Mouse (Mus musculus) stomach, postnatal 0 days (tissue): ENCODE measurements around the gene Ptbp1. TPM values are rescaled to one million over a fixed set of nuclear protein-coding genes. Genes with fewer than 3 reads are reported as not detected.
"Not testable (repeated sequence)": the region's sequence is repeated elsewhere in the genome, so short reads cannot be mapped to it uniquely, and the experiment has no call there.

Experiments
- ATAC-seq: fragments of 200-750 bp; cut with Nextera tagmentation; 2 replicates; pipeline ENCODE4 v1.8.0; 2017; ENCODE audit not compliant: low FRiP score, low TSS enrichment
- DNase-seq: peaks from one replicate; pipeline ENCODE4 v3.0.0-alpha.2; 2016; ENCODE audit warnings: low spot score
- H3K27ac ChIP-seq: fragments of 300-500 bp; sonication (generic); replicated peaks from 2 replicates; pipeline ENCODE4 v1.5.1; 2014; ENCODE audit warnings: mild to moderate bottlenecking, control low read depth
- H3K27me3 ChIP-seq: fragments of 300-500 bp; sonication (generic); 2 replicates; pipeline ENCODE4 v1.6.1; 2014; ENCODE audit warnings: low read length; ENCODE audit not compliant: control insufficient read depth, insufficient read depth
- H3K36me3 ChIP-seq: fragments of 300-500 bp; sonication (generic); 2 replicates; pipeline ENCODE4 v1.6.1; 2014; ENCODE audit warnings: low read length, mixed read lengths; ENCODE audit not compliant: control insufficient read depth, insufficient read depth
- H3K4me1 ChIP-seq: fragments of 300-500 bp; sonication (generic); replicated peaks from 2 replicates; pipeline ENCODE4 v1.6.1; 2014; ENCODE audit warnings: antibody characterized with exemption; ENCODE audit not compliant: control insufficient read depth, insufficient read depth
- H3K4me2 ChIP-seq: fragments of 300-500 bp; sonication (generic); replicated peaks from 2 replicates; pipeline ENCODE4 v1.6.1; 2014; ENCODE audit warnings: low read depth, mild to moderate bottlenecking, control low read depth, moderate library complexity
- H3K4me3 ChIP-seq: fragments of 300-500 bp; sonication (generic); 2 replicates; pipeline ENCODE4 v1.5.1; 2014; ENCODE audit warnings: low read depth, low read length, control low read depth
- H3K9ac ChIP-seq: fragments of 300-500 bp; sonication (generic); 2 replicates; pipeline ENCODE4 v1.6.1; 2014; ENCODE audit warnings: mild to moderate bottlenecking, low read length, control low read depth, mixed read lengths
- H3K9me3 ChIP-seq: fragments of 300-500 bp; sonication (generic); 2 replicates; pipeline ENCODE4 v1.6.1; 2016; ENCODE audit warnings: low read length; ENCODE audit not compliant: control insufficient read depth
- CTCF ChIP-seq: IDR thresholded peaks from 2 replicates; pipeline ENCODE4 v1.5.1; 2016; ENCODE audit warnings: antibody characterized with exemption, low read depth, mild to moderate bottlenecking, moderate library complexity
- EP300 ChIP-seq: optimal IDR thresholded peaks from 2 replicates; pipeline ENCODE3; 2016; ENCODE audit warnings: antibody characterized with exemption
- WGBS: fragments of 180-500 bp; shearing (Covaris S2); extraction: QIAGEN DNeasy Blood & Tissue Kit; methylation state at CpG from one replicate; pipeline ENCODE4 v1.1.7; 2014; 5-methylcytosine and 5-hydroxymethylcytosine counted together
- polyA plus RNA-seq: library from polyadenylated mRNA; unstranded; fragments of >200 nt; fragmentation: Nextera tagmentation; extraction: Ambion mirVana; gene quantifications from 2 replicates; pipeline ENCODE4 v1.2.1, GENCODE M21; 2015

Ptbp1 gene
- polyA plus RNA-seq, 1 experiment from 2014 or later: 99.3 TPM

GRCm38 (mm10) chr10:79884446-79884845 lies 30.2 kb downstream of the Ptbp1 start:
- H3K9ac ChIP-seq: no peak overlapping the region; the same call in 1 of the 2 replicates
- no peaks in the 10 kb centered on the region for H3K27me3 ChIP-seq
- no peak overlapping the region for H3K27ac ChIP-seq
- WGBS: 46% methylated on average over 3 of the region's 4 CpGs
- H3K36me3 ChIP-seq: no peaks in the 10 kb centered on the region
- ATAC-seq (no peak), DNase-seq (no peak)
- TF ChIP-seq EP300 (no peak), CTCF (no peak)
- H3K4me3 ChIP-seq: no peak overlapping the region
- no peak overlapping the region for H3K4me2 ChIP-seq
- no peaks in the 10 kb centered on the region for H3K9me3 ChIP-seq
- H3K4me1 ChIP-seq: no peaks in the 10 kb centered on the region; the same call in none of the 2 replicates

GRCm38 (mm10) chr10:79884938-79885337 lies 30.7 kb downstream of the Ptbp1 start:
- H3K27me3 ChIP-seq, DNase-seq, H3K4me2 ChIP-seq, H3K9me3 ChIP-seq, ATAC-seq, H3K9ac ChIP-seq, H3K36me3 ChIP-seq, H3K27ac ChIP-seq, H3K4me3 ChIP-seq, H3K4me1 ChIP-seq: not testable (repeated sequence)
- 65% methylated on average over 3 of the region's 3 CpGs for WGBS

- Histone ChIP-seq H3K9ac (no peak within 1 kb of the TSS), H3K4me3 (no peak within 1 kb of the TSS), H3K27me3 (no peaks in the 10 kb centered on the region), H3K4me2 (no peak within 1 kb of the TSS), H3K9me3 (no peaks in the 10 kb centered on the region), H3K36me3 (no peaks in the 10 kb centered on the region), H3K4me1 (no peaks in the 10 kb centered on the region; the same call in none of the 2 replicates), H3K27ac (no peak within 1 kb of the TSS)
- ATAC-seq: no peak
- TF ChIP-seq EP300: no peak
- TF ChIP-seq CTCF: no peak
- DNase-seq: no peak
- 84% methylated on average over 6 of the region's 6 CpGs for WGBS
Observed at GRCm38 (mm10) chr10:79886054-79886453, 31.8 kb downstream of the Ptbp1 start, which contains the start of gene Elane. Elane (plus strand) TSS chr10:79886247.

- H3K4me2 ChIP-seq: no peak overlapping the region
- WGBS: 69% methylated on average over 8 of the region's 8 CpGs
- no peak overlapping the region for H3K9ac ChIP-seq
- H3K9me3 ChIP-seq: no peaks in the 10 kb centered on the region
- no peaks in the 10 kb centered on the region for H3K27me3 ChIP-seq
- no peak overlapping the region for H3K27ac ChIP-seq
- no peak for ATAC-seq
- no peaks in the 10 kb centered on the region; the same call in none of the 2 replicates for H3K4me1 ChIP-seq
- H3K36me3 ChIP-seq: no peaks in the 10 kb centered on the region
- no peak for DNase-seq
- H3K4me3 ChIP-seq: no peak overlapping the region
- TF ChIP-seq EP300 (no peak), CTCF (no peak)
Observed at GRCm38 (mm10) chr10:79886611-79887010, 32.4 kb downstream of the Ptbp1 start.

GRCm38 (mm10) chr10:79889386-79889785 lies 35.2 kb downstream of the Ptbp1 start:
- no peak for DNase-seq
- H3K4me1 ChIP-seq: no peaks in the 10 kb centered on the region; the same call in 1 of the 2 replicates
- no peak overlapping the region for H3K9ac ChIP-seq
- TF ChIP-seq EP300 (no peak), CTCF (no peak)
- no peaks in the 10 kb centered on the region for H3K27me3 ChIP-seq
- WGBS: 41% methylated on average over 2 of the region's 2 CpGs
- no peaks in the 10 kb centered on the region for H3K9me3 ChIP-seq
- H3K4me3 ChIP-seq: no peak overlapping the region
- ATAC-seq: no peak
- no peak overlapping the region for H3K27ac ChIP-seq
- 0 out of 2 replicates have a peak, but pooled peaks cover 2% of the 10 kb centered on the region for H3K36me3 ChIP-seq
- H3K4me2 ChIP-seq: no peak overlapping the region

DNA sequence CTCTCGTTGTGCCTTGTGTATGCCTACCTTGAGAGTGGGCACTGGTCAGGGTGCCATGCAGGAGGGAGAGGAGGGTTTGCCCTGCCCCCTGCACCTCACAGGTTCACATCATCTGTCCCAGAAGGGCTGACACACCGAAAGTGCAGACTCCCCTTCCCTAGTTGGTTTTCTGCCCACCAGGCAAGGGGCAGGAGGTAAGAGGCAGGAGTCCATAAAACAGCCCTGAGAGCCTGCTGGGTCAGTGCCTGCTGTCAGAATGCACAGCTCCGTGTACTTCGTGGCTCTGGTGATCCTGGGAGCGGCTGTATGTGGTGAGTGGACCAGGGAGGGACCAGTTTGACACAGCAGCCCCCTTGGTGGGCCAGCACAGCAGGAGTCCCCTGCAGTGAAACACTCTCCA lies 36.4 kb downstream of the Ptbp1 start, which contains the start of gene Cfd:
TSS of gene Cfd (plus strand) at position 184 of the 400 bp plus-strand sequence.
- WGBS: 41% methylated on average over 5 of the region's 5 CpGs
- no peak within 1 kb of the TSS for H3K4me3 ChIP-seq
- no peak for DNase-seq
- no peaks in the 10 kb centered on the region for H3K9me3 ChIP-seq
- H3K27me3 ChIP-seq: no peaks in the 10 kb centered on the region
- no peak for ATAC-seq
- H3K27ac ChIP-seq: no peak within 1 kb of the TSS
- no peaks in the 10 kb centered on the region for H3K4me1 ChIP-seq
- no peak within 1 kb of the TSS for H3K9ac ChIP-seq
- no peak for TF ChIP-seq EP300
- no peak for TF ChIP-seq CTCF
- no peak within 1 kb of the TSS for H3K4me2 ChIP-seq
- H3K36me3 ChIP-seq: peaks cover 6% of the 10 kb centered on the region
